Mouse (Mus musculus) MEL (cell line): ENCODE results near the gene Kxd1.
A peak's percentile ranks its signal among the peaks of the same experiment; 100 is the strongest.

Source experiments
- CHD1 ChIP-seq: IDR thresholded peaks from 2 replicates; pipeline ENCODE4 v1.6.1; 2012; ENCODE audit warnings: low read depth, mild to moderate bottlenecking, inconsistent platforms, low read length, improper control_type of control experiment
- CTCF ChIP-seq, 3 experiments: IDR thresholded peaks in 2 of 3; conservative IDR thresholded peaks in 1 of 3; 2 replicates each; pipeline ENCODE4 v1.5.1; 2011 to 2012; ENCODE audit warnings: low read length in 3 of 3, low read depth in 2 of 3, mild to moderate bottlenecking in 2 of 3, improper control_type of control experiment in 1 of 3, inconsistent platforms in 1 of 3, mixed read lengths in 1 of 3, moderate library complexity in 1 of 3; ENCODE audit not compliant: control insufficient read depth in 1 of 3, insufficient read depth in 1 of 3, poor library complexity in 1 of 3, severe bottlenecking in 1 of 3
- GABPA ChIP-seq: IDR thresholded peaks from 2 replicates; pipeline ENCODE4 v1.6.1; 2012; ENCODE audit warnings: low read depth, mild to moderate bottlenecking, inconsistent platforms, low read length, improper control_type of control experiment, moderate library complexity
- JUND ChIP-seq: IDR thresholded peaks from 2 replicates; pipeline ENCODE4 v1.6.1; 2011; ENCODE audit warnings: low read depth, mild to moderate bottlenecking, improper control_type of control experiment, low read length
- MAFK ChIP-seq: IDR thresholded peaks from 2 replicates; pipeline ENCODE4 v1.6.1; 2011; ENCODE audit warnings: low read depth, mild to moderate bottlenecking, low read length, improper control_type of control experiment, borderline replicate concordance
- POLR2AphosphoS2 ChIP-seq: IDR thresholded peaks from 2 replicates; pipeline ENCODE4 v1.6.1; 2011; ENCODE audit warnings: low read length, improper control_type of control experiment
- TAL1 ChIP-seq: IDR thresholded peaks from 2 replicates; pipeline ENCODE4 v1.6.1; 2012; ENCODE audit warnings: mild to moderate bottlenecking, inconsistent platforms, low read length, moderate library complexity, mixed read lengths
- TBP ChIP-seq: IDR thresholded peaks from 2 replicates; pipeline ENCODE4 v1.8.0; 2011; ENCODE audit warnings: low read depth, low read length, improper control_type of control experiment
- UBTF ChIP-seq: IDR thresholded peaks from 2 replicates; pipeline ENCODE4 v1.6.1; 2012; ENCODE audit warnings: low read depth, mild to moderate bottlenecking, inconsistent platforms, low read length, improper control_type of control experiment, moderate library complexity, borderline replicate concordance; ENCODE audit not compliant: insufficient read depth
- USF1 ChIP-seq: IDR thresholded peaks from 2 replicates; pipeline ENCODE4 v1.6.1; 2014; ENCODE audit warnings: low read depth, mild to moderate bottlenecking, inconsistent platforms, low read length, improper control_type of control experiment, moderate library complexity
- USF2 ChIP-seq, 2 experiments: IDR thresholded peaks; 2 replicates each; pipeline ENCODE4 v1.6.1; 2011 to 2012; ENCODE audit warnings: improper control_type of control experiment in 2 of 2, low read length in 2 of 2, borderline replicate concordance in 1 of 2, inconsistent platforms in 1 of 2, low read depth in 1 of 2, mild to moderate bottlenecking in 1 of 2; ENCODE audit not compliant: insufficient read depth in 1 of 2

GRCm38 (mm10) chr8:70507027-70507393 is 20.7 kb downstream of the Kxd1 start:
- TF ChIP-seq TBP, result no peak
- TF ChIP-seq UBTF, result no peak
- peak; percentile 95 for TF ChIP-seq POLR2AphosphoS2
- no peak for TF ChIP-seq CTCF (IDR thresholded peaks at IDR 0.05 in 2 of 3, conservative IDR thresholded peaks at IDR 0.05 in 1 of 3; ENCODE audit: control insufficient read depth in 1 of 3, insufficient read depth in 1 of 3, low read depth in 2 of 3, low read length in 3 of 3, poor library complexity in 1 of 3, severe bottlenecking in 1 of 3)
- no peak for TF ChIP-seq MAFK
- no peak for TF ChIP-seq GABPA
- TF ChIP-seq USF1, result no peak
- no peak for TF ChIP-seq TAL1
- TF ChIP-seq USF2 (IDR thresholded peaks at IDR 0.05; ENCODE audit: borderline replicate concordance in 1 of 2, insufficient read depth in 1 of 2, low read depth in 1 of 2, low read length in 2 of 2), result no peak
- 0 out of 2 replicates have a peak, but pooled peaks have one; percentile 1 for TF ChIP-seq JUND
- no peak for TF ChIP-seq CHD1
